Mouse (Mus musculus): ENCODE data around the gene Mrpl18. TPM values are rescaled to one million over a fixed set of nuclear protein-coding genes. Genes with fewer than 3 reads are reported as not detected.
"Not testable (repeated sequence)": the region's sequence is repeated elsewhere in the genome, so short reads cannot be mapped to it uniquely, and the experiment has no call there.

Mrpl18 gene
- polyA plus RNA-seq, 1 experiment from 2014 or later, result 191 TPM

GRCm38 (mm10) chr17:12902291-12902690, 13.9 kb downstream of the Mrpl18 start:
- Histone ChIP-seq H3K27ac (ENCODE audit: low read length) (no peak overlapping the region), H3K4me1 (ENCODE audit: control insufficient read depth, insufficient read depth, low read length) (no peaks in the 10 kb centered on the region), H3K36me3 (ENCODE audit: control insufficient read depth, insufficient read depth) (peaks cover 21% of the 10 kb centered on the region), H3K27me3 (ENCODE audit: control insufficient read depth, insufficient read depth, low read length) (no peaks in the 10 kb centered on the region), H3K9ac (ENCODE audit: low read length) (no peak overlapping the region), H3K4me2 (ENCODE audit: low read depth, low read length) (no peak overlapping the region), H3K4me3 (ENCODE audit: low read length) (no peak overlapping the region), H3K9me3 (replicated peaks; ENCODE audit: control insufficient read depth, low read length) (no peaks in the 10 kb centered on the region)
- 93% methylated on average over 6 of the region's 6 CpGs for WGBS
- ATAC-seq (replicated peaks; ENCODE audit: extremely low read depth, insufficient read depth, low FRiP score), result no peak

GRCm38 (mm10) chr17:12898607-12899006, 17.5 kb downstream of the Mrpl18 start:
- H3K27me3 ChIP-seq (ENCODE audit: control insufficient read depth, insufficient read depth, low read length); H3K4me2 ChIP-seq (ENCODE audit: low read depth, low read length); H3K27ac ChIP-seq (ENCODE audit: low read length); H3K9me3 ChIP-seq (replicated peaks; ENCODE audit: control insufficient read depth, low read length); ATAC-seq (replicated peaks; ENCODE audit: extremely low read depth, insufficient read depth, low FRiP score); H3K4me3 ChIP-seq (ENCODE audit: low read length); H3K9ac ChIP-seq (ENCODE audit: low read length); H3K4me1 ChIP-seq (ENCODE audit: control insufficient read depth, insufficient read depth, low read length): not testable (repeated sequence)
- H3K36me3 ChIP-seq (ENCODE audit: control insufficient read depth, insufficient read depth), result peaks cover 19% of the 10 kb centered on the region
- 42% methylated on average over 2 of the region's 2 CpGs for WGBS

- ATAC-seq (replicated peaks; ENCODE audit: extremely low read depth, insufficient read depth, low FRiP score), result no peak
- Histone ChIP-seq H3K36me3 (ENCODE audit: control insufficient read depth, insufficient read depth) (peaks cover 16% of the 10 kb centered on the region), H3K9me3 (replicated peaks; ENCODE audit: control insufficient read depth, low read length) (no peaks in the 10 kb centered on the region), H3K27me3 (ENCODE audit: control insufficient read depth, insufficient read depth, low read length) (no peaks in the 10 kb centered on the region), H3K4me1 (ENCODE audit: control insufficient read depth, insufficient read depth, low read length) (no peaks in the 10 kb centered on the region), H3K4me3 (ENCODE audit: low read length) (no peak overlapping the region), H3K9ac (ENCODE audit: low read length) (no peak overlapping the region), H3K4me2 (ENCODE audit: low read depth, low read length) (no peak overlapping the region), H3K27ac (ENCODE audit: low read length) (no peak overlapping the region)
- WGBS, result 91% methylated on average over 5 of the region's 5 CpGs
Observed at GRCm38 (mm10) chr17:12897674-12898073, 18.5 kb downstream of the Mrpl18 start.

GRCm38 (mm10) chr17:12892033-12892432, 24.1 kb downstream of the Mrpl18 start:
- no peaks in the 10 kb centered on the region for H3K9me3 ChIP-seq (replicated peaks; ENCODE audit: control insufficient read depth, low read length)
- H3K4me2 ChIP-seq (ENCODE audit: low read depth, low read length), result no peak overlapping the region
- H3K9ac ChIP-seq (ENCODE audit: low read length), result no peak overlapping the region
- 0 out of 2 replicates have a peak, but pooled peaks cover 2% of the 10 kb centered on the region for H3K36me3 ChIP-seq (ENCODE audit: control insufficient read depth, insufficient read depth)
- 73% methylated on average over 9 of the region's 9 CpGs for WGBS
- H3K27me3 ChIP-seq (ENCODE audit: control insufficient read depth, insufficient read depth, low read length), result no peaks in the 10 kb centered on the region
- H3K4me1 ChIP-seq (ENCODE audit: control insufficient read depth, insufficient read depth, low read length), result peaks cover 8% of the 10 kb centered on the region
- no peak overlapping the region for H3K27ac ChIP-seq (ENCODE audit: low read length)
- no peak for ATAC-seq (replicated peaks; ENCODE audit: extremely low read depth, insufficient read depth, low FRiP score)
- no peak overlapping the region for H3K4me3 ChIP-seq (ENCODE audit: low read length)

GRCm38 (mm10) chr17:12891054-12891453, 25.1 kb downstream of the Mrpl18 start:
- no peak overlapping the region for H3K4me3 ChIP-seq (ENCODE audit: low read length)
- H3K27ac ChIP-seq (ENCODE audit: low read length), result no peak overlapping the region
- peaks cover 17% of the 10 kb centered on the region for H3K4me1 ChIP-seq (ENCODE audit: control insufficient read depth, insufficient read depth, low read length)
- no peak for ATAC-seq (replicated peaks; ENCODE audit: extremely low read depth, insufficient read depth, low FRiP score)
- H3K4me2 ChIP-seq (ENCODE audit: low read depth, low read length), result no peak overlapping the region
- no peaks in the 10 kb centered on the region for H3K9me3 ChIP-seq (replicated peaks; ENCODE audit: control insufficient read depth, low read length)
- H3K36me3 ChIP-seq (ENCODE audit: control insufficient read depth, insufficient read depth), result no peaks in the 10 kb centered on the region
- H3K9ac ChIP-seq (ENCODE audit: low read length), result no peak overlapping the region
- no peaks in the 10 kb centered on the region for H3K27me3 ChIP-seq (ENCODE audit: control insufficient read depth, insufficient read depth, low read length)
- 82% methylated on average over 4 of the region's 4 CpGs for WGBS

- peak overlapping the region; percentile 68 for H3K27ac ChIP-seq (ENCODE audit: low read length)
- WGBS, result 49% methylated on average over 15 of the region's 15 CpGs
- peaks cover 17% of the 10 kb centered on the region for H3K4me1 ChIP-seq (ENCODE audit: control insufficient read depth, insufficient read depth, low read length)
- no peaks in the 10 kb centered on the region for H3K27me3 ChIP-seq (ENCODE audit: control insufficient read depth, insufficient read depth, low read length)
- H3K4me3 ChIP-seq (ENCODE audit: low read length), result no peak overlapping the region
- H3K4me2 ChIP-seq (ENCODE audit: low read depth, low read length), result no peak overlapping the region
- peak; percentile 40; the same call in 1 of the 2 replicates for ATAC-seq (replicated peaks; ENCODE audit: extremely low read depth, insufficient read depth, low FRiP score)
- no peaks in the 10 kb centered on the region for H3K9me3 ChIP-seq (replicated peaks; ENCODE audit: control insufficient read depth, low read length)
- no peak overlapping the region for H3K9ac ChIP-seq (ENCODE audit: low read length)
- no peaks in the 10 kb centered on the region for H3K36me3 ChIP-seq (ENCODE audit: control insufficient read depth, insufficient read depth)
Observed at GRCm38 (mm10) chr17:12887021-12887775, 28.9 kb downstream of the Mrpl18 start.

- 43% methylated on average over 6 of the region's 6 CpGs for WGBS
- Histone ChIP-seq H3K9me3 (replicated peaks; ENCODE audit: control insufficient read depth, low read length) (no peaks in the 10 kb centered on the region), H3K27me3 (ENCODE audit: control insufficient read depth, insufficient read depth, low read length) (no peaks in the 10 kb centered on the region), H3K4me2 (ENCODE audit: low read depth, low read length) (no peak overlapping the region), H3K36me3 (ENCODE audit: control insufficient read depth, insufficient read depth) (no peaks in the 10 kb centered on the region), H3K27ac (ENCODE audit: low read length) (peak overlapping the region; percentile 68), H3K9ac (ENCODE audit: low read length) (no peak overlapping the region), H3K4me1 (ENCODE audit: control insufficient read depth, insufficient read depth, low read length) (peaks cover 17% of the 10 kb centered on the region), H3K4me3 (ENCODE audit: low read length) (no peak overlapping the region)
- no peak for ATAC-seq (replicated peaks; ENCODE audit: extremely low read depth, insufficient read depth, low FRiP score)
Observed at GRCm38 (mm10) chr17:12886620-12887019, 29.5 kb downstream of the Mrpl18 start.

GRCm38 (mm10) chr17:12881216-12881615, 34.9 kb downstream of the Mrpl18 start:
- no peaks in the 10 kb centered on the region for H3K36me3 ChIP-seq (ENCODE audit: control insufficient read depth, insufficient read depth)
- H3K4me2 ChIP-seq (ENCODE audit: low read depth, low read length), result no peak overlapping the region
- H3K27me3 ChIP-seq (ENCODE audit: control insufficient read depth, insufficient read depth, low read length), result no peaks in the 10 kb centered on the region
- WGBS, result 72% methylated on average over 1 of the region's 1 CpGs
- peaks cover 5% of the 10 kb centered on the region; the same call in 1 of the 2 replicates for H3K4me1 ChIP-seq (ENCODE audit: control insufficient read depth, insufficient read depth, low read length)
- no peak for ATAC-seq (replicated peaks; ENCODE audit: extremely low read depth, insufficient read depth, low FRiP score)
- no peak overlapping the region for H3K9ac ChIP-seq (ENCODE audit: low read length)
- no peak overlapping the region for H3K27ac ChIP-seq (ENCODE audit: low read length)
- no peak overlapping the region for H3K4me3 ChIP-seq (ENCODE audit: low read length)
- no peaks in the 10 kb centered on the region for H3K9me3 ChIP-seq (replicated peaks; ENCODE audit: control insufficient read depth, low read length)

GRCm38 (mm10) chr17:12880178-12880577, 36.0 kb downstream of the Mrpl18 start:
- H3K9me3 ChIP-seq (replicated peaks; ENCODE audit: control insufficient read depth, low read length), result no peaks in the 10 kb centered on the region
- no peaks in the 10 kb centered on the region for H3K27me3 ChIP-seq (ENCODE audit: control insufficient read depth, insufficient read depth, low read length)
- peak overlapping the region; percentile 75 for H3K4me2 ChIP-seq (ENCODE audit: low read depth, low read length)
- H3K4me1 ChIP-seq (ENCODE audit: control insufficient read depth, insufficient read depth, low read length), result peaks cover 5% of the 10 kb centered on the region; the same call in 1 of the 2 replicates
- H3K9ac ChIP-seq (ENCODE audit: low read length), result peak overlapping the region; percentile 62
- no peak overlapping the region for H3K27ac ChIP-seq (ENCODE audit: low read length)
- peak overlapping the region; percentile 43 for H3K4me3 ChIP-seq (ENCODE audit: low read length)
- no peaks in the 10 kb centered on the region for H3K36me3 ChIP-seq (ENCODE audit: control insufficient read depth, insufficient read depth)
- 4% methylated on average over 14 of the region's 14 CpGs for WGBS
- peak; percentile 72 for ATAC-seq (replicated peaks; ENCODE audit: extremely low read depth, insufficient read depth, low FRiP score)
